Mouse (Mus musculus) CD8-positive naive resting alpha-beta T cell, adult 2 months (primary cell): ENCODE measurements around the gene Irf2bp2.

Source experiments
- DNase-seq, 2 experiments: peaks; one replicate each; pipeline ENCODE4 v3.0.0; 2022; ENCODE audit warnings: low read depth in 2 of 2, low spot score in 2 of 2

The Irf2bp2 gene

DNA sequence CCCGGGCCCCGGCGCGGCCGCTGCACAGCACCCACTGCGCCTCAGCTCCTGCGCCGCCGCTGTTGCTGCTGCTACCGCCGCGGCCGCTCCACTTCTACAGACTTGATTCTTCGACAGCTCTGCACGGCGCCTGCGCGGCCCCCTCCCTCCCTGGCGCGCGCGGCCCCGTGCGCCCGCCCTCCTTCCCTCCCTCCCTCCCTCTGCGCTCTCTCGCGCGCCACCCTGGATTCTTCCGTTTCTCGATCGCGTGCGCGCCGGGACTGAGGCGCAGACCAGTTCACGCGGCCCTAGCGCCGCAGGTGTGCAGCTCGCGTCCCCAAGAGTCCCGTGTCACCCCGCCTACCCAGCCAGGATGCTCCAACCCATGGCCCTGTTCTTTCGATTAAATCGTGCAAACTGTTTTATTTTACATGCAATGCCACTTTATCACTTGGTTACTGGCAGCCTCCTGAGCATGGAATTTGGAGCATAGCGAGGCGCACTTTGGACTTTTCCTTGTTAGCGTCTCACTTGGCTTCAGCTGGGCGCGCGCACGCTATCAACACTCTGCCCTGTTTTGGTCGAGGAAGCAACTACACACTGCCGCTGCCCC is at the start of gene Irf2bp2:
Gene Irf2bp2 (minus strand): TSS at position 98 of the 592 bp plus-strand sequence.
- peak; percentile 80 for DNase-seq

GRCm38 (mm10) chr8:126642665-126643064 is 48.9 kb upstream of the Irf2bp2 start:
- DNase-seq: no peak

DNA sequence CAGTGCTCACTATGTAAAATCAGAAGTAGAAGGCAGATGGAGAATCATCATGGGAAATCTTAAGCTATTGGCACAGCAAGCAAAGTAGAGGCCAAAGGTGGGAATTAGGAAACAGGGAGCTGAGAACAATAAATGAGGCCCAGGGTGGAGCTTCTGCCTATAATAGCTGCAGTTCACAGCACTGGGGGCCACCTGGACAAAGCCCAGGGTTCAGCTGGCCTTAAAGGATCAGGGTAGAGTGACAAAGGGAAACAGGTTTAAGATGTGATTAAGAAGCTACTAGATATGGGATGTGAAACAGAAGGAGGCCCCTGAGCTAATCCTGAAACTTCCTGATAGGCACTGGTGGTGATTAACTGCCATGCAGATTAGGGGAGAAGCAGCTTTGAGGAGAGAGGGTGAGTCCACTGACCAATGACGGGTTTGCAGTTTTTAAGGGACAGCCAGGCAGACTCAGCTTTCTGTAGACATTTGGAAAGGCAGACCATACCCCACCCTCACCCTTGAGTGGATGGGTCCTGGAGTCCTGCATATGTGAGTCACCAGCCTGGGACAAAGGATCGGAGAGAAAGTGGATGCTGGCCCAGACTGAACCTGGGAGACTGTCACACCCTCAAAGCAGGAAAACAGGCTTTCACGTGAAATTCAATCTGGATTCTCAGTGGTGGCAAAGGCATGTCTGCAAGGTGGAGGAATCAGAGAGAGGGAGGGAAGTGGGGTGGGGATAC is 47.9 kb upstream of the Irf2bp2 start:
- DNase-seq: no peak

- DNase-seq: no peak
Observed at GRCm38 (mm10) chr8:126639161-126639560, 45.4 kb upstream of the Irf2bp2 start.

GRCm38 (mm10) chr8:126638027-126638426 is 44.2 kb upstream of the Irf2bp2 start:
- DNase-seq: no peak

- no peak for DNase-seq
Observed at GRCm38 (mm10) chr8:126634541-126635048, 40.8 kb upstream of the Irf2bp2 start.

DNA sequence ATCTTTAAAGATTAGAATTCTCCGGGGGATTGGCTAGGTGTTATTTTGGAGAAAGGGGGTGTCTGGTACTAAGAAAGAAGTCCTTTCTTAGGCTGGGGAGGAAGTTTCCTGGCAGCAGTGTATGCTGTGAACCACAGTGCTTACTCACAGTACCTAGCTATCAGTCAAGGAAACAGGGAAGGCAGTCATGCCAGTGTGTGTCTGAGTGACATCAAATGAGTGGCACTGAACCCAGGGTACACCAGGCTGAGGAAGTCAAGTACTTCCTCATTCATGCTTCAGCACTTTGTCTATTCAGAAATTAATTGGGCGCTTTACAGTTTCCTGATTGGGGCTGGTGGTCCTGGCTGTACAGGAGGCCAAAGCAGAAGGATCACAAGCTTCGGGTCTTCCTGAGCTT is 34.8 kb upstream of the Irf2bp2 start:
- DNase-seq: no peak

DNA sequence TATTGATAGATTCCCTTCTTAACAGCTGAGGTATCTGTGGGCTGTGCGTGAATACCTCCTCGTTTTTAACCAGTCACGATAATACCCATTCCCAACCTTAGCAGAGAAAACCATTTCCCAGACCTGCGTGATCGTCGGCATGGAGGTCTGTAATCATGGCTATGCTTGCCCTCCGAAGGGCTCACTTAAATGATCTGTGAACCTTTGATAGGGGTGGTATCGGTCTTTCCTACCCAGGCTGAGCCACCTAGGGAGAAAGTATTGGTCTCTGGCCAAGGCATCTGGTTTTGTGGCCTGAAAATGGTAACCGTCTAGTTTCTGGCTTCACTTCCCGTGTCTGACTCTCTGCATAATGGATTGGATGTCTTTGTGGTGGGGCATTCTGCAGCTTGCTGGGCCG is 32.6 kb upstream of the Irf2bp2 start:
- no peak for DNase-seq

- no peak for DNase-seq
Observed at GRCm38 (mm10) chr8:126622111-126622795, 28.5 kb upstream of the Irf2bp2 start.

- no peak for DNase-seq
Observed at GRCm38 (mm10) chr8:126620721-126621120, 26.9 kb upstream of the Irf2bp2 start.

GRCm38 (mm10) chr8:126619487-126619886 is 25.7 kb upstream of the Irf2bp2 start:
- DNase-seq: no peak

- no peak for DNase-seq
Observed at GRCm38 (mm10) chr8:126617665-126618064, 23.9 kb upstream of the Irf2bp2 start.

DNA sequence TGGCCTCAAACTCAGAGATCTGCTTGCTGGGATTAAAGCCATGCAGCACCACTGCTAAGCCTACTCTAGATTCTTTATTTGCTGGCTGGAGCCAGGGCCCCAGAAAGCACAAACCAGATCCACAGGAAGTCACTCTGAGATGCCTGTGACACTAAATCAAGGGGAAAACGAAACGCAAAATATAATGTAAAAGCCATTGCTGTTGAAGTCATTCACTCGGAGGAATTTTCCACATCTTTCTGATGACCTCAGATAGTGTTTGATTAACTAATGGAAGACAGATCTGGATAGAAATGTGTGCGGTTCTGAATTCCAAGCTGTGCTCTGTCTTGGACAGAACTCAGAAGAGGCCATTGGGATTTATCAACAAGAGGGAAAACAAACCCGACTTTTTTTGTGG is 22.9 kb upstream of the Irf2bp2 start:
- peak in 1 of 2 experiments; percentile 30 for DNase-seq

GRCm38 (mm10) chr8:126615765-126616164 is 22.0 kb upstream of the Irf2bp2 start:
- DNase-seq: peak in 1 of 2 experiments; percentile 32

DNA sequence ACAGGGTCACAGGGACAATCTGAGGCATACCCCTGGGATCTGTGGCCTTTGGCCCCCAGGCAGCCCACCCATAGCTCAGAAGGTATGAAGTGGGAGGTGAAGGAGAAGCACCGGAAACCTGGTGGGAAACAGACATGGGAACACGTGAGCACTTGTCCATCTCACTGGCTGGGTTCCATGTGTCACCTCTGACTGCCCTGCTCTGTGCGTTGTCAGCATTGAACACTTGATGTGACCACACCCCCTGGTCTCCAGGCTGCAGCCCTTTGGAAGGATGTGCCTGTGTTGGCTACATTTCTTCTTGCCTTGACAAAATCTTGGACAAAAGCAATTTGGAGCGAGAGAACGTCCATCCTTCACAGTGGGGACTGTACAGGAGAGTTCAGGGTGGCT is 20.9 kb upstream of the Irf2bp2 start:
- DNase-seq: no peak

DNA sequence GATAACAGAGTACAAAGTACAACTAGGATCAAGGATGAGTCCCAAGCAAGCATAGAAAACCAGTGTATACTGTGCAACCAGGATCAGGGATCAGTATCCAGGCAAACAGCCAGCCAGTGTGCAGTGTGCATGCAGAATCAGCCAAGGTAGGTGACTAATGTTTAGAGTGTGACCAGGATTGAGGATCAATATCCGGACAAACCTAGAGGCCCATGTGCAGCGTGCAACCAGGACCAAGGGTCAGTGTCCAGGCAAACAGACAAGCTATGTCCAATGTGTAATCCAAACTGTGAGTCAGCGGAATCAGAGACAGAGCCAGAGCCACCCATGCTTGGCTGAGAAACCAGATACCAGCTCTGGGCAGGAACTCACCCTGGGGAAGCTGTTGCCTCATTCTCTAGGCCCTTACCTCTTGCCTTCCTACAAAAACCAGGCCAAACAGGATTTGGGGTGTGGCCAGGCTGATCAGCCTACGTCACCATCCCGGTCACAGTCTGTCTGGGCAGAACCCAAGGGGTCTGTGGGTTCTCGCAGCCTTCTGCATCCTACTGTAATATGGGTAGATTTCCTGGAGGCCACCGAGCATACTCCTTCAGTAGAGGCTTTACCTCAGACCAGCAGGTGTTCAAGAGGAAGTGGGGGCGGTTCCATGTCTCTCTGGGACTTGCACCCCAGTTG is 20.4 kb upstream of the Irf2bp2 start:
- no peak for DNase-seq

DNA sequence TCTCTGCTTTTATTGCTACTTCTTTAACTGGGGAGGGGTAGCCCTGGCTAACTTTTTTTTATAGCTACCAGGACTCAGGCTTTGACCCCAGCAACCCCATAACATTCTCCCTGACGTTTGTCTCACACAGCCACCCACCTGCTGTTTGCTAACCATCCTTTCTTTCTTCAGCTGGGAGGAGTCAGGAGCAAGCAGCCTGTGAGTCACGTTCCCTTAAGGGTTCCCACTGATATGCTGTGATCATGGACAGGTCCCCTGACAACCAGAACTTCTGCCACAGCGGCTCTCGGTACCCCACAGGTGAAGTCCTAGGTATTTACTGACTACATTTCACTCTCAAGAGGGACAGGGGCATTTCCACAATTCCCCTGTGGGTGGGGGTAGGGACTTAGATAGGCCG is 19.4 kb upstream of the Irf2bp2 start:
- no peak for DNase-seq

- DNase-seq: no peak
Observed at GRCm38 (mm10) chr8:126612739-126613138, 19.0 kb upstream of the Irf2bp2 start.

- no peak for DNase-seq
Observed at GRCm38 (mm10) chr8:126610713-126611112, 16.9 kb upstream of the Irf2bp2 start.

DNA sequence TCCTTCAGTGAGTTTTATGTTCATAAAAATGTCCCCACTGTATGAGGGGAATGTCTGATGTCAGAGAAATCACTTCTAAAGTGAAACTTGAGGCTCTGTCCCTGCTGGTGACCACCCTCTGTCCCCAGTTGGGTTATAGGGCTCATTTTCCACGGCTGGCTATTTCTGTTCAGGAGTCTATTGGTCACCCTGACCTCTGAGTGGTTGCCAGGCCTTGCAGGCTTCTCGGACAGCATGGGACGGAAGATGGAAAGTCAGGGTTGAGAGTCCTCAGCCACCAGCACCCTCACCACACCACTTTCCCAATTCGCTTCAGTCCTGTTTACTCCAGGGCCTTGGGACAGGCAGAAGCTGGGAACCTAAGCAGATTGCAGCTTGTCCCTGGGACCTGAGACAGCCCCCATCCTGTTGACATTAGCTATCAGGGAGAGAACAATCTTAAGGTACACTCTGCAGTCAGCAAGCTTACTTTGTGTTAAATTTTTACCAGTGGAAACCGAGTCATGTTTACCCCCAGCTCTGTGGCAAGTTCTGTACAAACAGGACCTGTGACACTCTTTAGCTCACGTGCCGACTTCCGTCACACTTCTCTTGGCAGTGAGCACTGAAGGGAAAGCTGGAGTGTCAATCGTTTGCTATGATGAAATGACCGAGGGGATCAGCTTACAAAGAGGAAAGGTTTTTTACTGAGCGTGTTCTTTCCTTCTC is 15.9 kb upstream of the Irf2bp2 start:
- no peak for DNase-seq
